Mouse (Mus musculus): Measurements from ENCODE around the gene Rcc1l.

- TF ChIP-seq CTCF (IDR thresholded peaks at IDR 0.05; ENCODE audit: extremely low read depth, insufficient read length, insufficient replicate concordance, low read depth, low read length) (no peak), POLR2A (IDR thresholded peaks at IDR 0.05; ENCODE audit: low read depth, low read length) (no peak)
Measured at GRCm38 (mm10) chr5:134221278-134221677, 44.7 kb upstream of the Rcc1l start.
